Mouse (Mus musculus) embryo, embryonic 10 days (tissue): ENCODE data around the gene 1700029I15Rik.

ENCODE experiments used
- DNase-seq: peaks from one replicate; pipeline ENCODE4 v3.0.0-alpha.2; 2015; ENCODE audit warnings: low spot score

1700029I15Rik gene

GRCm38 (mm10) chr2:92381901-92382588, at the start of gene 1700029I15Rik:
Gene 1700029I15Rik, plus strand, starts transcription at chr2:92382538.
- DNase-seq: no peak

DNA sequence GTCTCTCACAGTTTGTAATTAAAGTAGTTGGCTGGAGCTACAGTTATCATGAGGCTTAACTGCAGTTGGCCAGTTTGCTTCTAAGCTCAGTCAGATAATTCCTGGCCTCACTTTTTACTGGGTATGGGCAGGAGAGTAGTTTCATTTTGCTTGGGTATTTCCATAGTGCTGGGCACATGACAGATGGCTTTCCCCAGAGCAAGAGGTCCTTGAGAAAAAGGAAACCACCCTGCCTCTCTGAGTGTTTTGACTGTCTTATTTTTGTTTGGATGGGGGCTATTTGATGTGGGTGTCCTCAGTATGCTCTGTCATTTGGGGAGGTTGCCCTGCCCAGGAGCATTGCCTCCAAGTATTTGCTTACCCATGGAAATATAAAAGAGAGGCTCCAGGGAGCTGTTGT, 39.9 kb upstream of the 1700029I15Rik start:
- no peak for DNase-seq

- no peak for DNase-seq
Measured at GRCm38 (mm10) chr2:92347191-92347590, 35.1 kb upstream of the 1700029I15Rik start.

GRCm38 (mm10) chr2:92349589-92350425, 32.5 kb upstream of the 1700029I15Rik start:
- peak; percentile 72 for DNase-seq

DNA sequence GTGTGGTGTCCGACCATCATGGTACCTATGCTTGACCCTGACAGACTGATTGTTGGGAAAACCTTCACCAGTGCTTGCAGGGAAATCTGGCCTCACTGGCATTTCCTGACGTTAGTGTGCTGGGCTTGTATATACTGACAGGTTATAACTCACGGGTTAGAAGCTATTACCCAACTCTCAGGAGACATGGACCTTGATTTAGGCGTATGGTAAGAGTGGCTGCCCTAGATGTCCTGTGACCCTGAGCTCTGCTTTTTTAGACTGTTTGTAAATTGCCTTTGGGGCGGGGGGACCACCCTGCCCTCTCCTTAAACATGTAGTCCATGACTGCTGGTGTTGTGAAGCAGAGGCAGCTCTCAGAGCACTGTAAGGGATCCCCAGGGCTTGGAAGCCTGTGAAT, 31.7 kb upstream of the 1700029I15Rik start:
- no peak for DNase-seq

DNA sequence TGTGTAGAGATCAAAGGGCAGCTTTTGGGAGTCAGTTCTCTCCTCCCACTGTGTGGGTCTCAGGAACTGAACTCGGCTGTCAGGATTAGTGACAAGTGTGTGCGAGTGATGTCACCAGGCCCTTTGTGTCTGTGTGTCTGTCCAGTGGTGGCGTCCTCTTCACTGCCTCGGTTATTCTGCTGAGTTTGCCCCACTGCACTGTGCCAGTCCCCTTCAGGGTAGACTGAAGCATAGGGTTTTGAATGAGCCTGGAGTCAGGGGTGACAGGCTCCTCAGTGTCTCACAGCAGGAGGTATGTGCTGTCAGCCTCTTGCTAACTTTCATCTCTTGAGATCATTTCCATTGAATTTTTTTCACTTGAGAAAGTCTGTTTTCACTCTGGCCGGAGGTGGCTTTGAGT, 28.9 kb upstream of the 1700029I15Rik start:
- DNase-seq: no peak

GRCm38 (mm10) chr2:92354224-92354623, 28.1 kb upstream of the 1700029I15Rik start:
- DNase-seq: no peak

GRCm38 (mm10) chr2:92359301-92359700, 23.0 kb upstream of the 1700029I15Rik start:
- no peak for DNase-seq

DNA sequence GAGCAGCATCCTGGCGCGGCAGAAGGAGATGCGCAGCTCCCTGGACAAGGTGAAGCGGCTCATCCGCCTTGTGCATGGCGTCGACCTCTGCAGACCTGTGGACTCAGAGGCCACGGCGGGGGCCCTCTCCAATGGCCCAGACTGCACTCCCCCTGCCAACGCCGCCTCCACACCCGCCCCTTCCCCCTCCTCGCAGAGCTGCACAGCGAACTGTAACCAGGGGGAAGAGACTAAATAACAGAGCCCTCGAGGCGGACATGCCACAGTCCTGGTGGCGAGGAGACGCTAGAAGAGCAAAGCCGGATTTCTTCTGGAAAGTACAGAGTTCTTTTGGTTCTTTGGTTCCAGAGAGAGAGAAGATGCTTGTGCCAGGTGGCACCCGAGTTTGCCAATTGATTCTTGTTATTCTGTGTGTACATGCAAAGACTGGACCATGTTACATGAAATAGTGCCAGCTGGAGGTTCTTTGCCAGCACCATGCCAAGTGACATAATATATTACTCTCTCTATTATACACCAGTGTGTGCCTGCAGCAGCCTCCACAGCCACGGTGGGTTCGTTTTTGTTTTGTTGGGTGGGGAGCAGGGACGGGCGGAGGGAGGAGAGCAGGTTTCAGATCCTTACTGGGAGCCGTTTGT, 22.0 kb upstream of the 1700029I15Rik start:
- DNase-seq: no peak

GRCm38 (mm10) chr2:92360893-92361292, 21.4 kb upstream of the 1700029I15Rik start:
- no peak for DNase-seq

- no peak for DNase-seq
Measured at GRCm38 (mm10) chr2:92361795-92362194, 20.5 kb upstream of the 1700029I15Rik start.

DNA sequence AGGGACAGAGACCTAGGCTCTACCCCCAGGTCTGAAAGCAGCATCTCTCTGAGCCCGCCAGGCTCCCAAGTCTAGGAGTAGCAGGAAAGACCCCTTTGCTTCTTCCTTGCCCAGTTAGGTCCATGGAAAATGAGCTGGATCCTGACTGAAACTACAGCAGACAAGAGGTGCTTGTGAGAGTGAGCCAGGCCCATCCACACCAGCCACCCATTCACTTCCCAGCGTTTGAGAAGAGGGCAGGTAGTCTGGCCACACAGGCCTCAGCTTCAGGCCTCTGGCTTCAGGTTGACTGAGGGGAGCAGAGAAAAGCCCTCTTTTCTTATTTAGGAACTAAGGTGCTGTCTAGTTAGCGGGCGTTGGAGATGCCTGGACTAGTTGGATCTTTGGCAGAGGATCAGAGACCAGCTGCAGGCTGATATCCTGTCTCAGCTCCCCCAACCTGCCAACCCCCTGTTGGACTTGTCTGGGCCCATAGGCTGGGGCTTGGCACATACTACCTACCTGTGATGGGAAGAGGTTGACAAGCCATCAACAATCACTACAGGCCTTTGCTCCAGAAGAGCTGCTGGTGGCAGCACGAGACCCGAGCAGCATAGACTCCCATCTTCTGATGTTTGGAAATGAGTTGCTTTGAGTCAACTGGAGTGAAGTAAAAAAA, 19.6 kb upstream of the 1700029I15Rik start:
- DNase-seq: no peak

DNA sequence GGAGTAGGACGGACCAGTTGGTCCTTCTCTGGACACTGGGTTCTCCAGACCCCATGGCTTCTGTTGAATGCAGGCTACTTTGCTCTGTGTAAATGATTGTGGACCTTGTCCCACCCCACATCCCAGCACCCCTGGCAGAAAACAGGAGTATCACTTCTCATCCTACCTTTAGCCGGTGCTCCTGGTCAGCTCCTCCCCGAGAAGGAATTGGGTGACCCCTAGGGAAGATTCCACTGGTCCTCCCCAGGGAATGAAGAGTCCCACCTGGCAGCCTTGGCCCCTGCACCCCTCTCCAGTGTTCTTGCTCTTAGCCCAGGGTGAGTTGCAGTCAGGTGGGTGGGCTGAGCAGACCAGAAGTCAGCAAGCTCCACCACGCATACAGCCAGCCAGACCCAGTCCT, 18.3 kb upstream of the 1700029I15Rik start:
- no peak for DNase-seq

DNA sequence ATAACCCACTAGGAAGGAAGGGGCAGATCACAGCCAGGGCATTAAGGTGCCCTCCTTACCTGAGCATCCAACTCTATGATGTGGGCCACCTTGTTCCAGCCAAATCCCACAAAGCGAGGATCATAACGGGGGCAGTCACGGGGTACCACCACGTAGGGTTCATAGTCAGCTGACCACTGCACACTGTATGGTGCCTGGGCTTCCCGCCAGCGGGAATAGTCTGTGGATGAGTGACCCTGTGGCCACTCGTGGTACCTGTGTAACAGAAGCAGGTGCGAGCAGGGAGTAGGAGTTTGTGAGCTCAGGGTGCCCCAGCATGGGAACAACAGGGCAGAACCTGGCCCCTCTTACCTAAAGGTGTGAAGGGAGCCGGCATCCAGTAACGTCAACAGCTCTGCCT, 16.8 kb upstream of the 1700029I15Rik start:
- no peak for DNase-seq

GRCm38 (mm10) chr2:92367383-92368029, 14.8 kb upstream of the 1700029I15Rik start:
- DNase-seq: no peak

DNA sequence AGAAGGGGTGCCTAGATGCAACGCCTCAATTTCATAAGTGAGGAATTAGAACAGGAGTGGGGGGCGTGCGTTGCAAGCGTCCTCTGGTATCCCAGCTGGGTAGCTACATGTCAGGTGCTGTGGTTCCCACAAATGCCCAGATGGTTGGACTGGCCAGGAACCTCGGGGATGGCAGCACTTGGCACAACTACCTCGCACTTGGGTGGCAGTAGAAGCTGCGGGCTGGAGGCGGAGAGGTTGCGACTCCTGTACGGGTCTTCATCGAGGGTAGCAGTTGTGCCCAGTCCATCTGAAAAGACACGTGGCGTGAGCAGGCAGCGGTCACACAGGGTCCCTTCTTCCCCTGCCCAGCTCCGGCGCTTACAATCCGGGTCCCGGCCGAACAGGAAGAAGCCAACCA, 12.0 kb upstream of the 1700029I15Rik start:
- DNase-seq: peak; percentile 31

DNA sequence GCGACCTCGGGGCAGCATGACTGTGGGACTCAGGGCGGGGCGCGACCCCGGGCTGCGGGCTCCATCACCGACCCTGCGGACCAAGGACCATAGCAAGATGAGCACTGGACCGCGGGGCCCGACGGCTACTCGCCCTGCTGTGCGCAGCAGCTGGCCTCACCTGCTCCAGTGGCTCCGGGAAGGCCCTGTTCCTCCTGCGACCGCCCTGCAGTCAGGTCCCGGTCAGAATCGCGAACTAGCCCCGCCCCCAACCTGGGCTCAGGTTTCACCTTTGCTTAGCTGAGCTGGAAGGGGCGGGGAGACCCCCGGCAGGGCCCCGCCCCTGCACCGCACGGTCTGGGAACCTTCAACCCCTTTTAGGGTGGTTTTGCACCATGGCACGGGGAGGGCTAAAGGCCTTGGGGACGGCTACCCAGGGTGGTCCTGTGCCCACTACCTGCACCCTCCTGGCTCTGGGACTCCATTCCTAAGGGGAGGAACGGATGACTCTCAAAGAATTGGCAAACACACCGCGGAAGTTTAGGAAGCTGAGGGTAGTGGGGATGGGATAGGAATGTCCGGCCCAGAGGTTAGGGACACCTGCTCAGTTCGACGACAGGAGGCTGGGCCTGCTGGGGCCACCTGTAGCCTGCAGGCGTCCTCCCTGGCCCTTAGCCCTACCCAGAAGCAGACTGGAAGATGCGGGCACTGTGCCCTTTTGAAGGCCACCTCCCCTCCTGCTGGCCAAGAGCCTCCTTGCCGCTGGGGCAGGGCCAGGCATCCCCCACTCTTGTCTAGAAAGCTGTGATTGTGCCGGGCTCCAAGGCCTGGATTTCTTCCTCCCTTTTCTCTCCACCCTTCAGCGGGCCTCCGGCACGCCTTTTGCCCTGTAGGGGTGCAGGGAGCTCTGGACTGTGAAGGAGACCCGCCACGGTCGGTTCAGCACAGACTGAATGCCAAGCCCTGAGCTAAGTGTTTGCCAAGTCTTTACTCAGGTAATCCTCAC, 11.2 kb upstream of the 1700029I15Rik start:
- DNase-seq: peak; percentile 84

DNA sequence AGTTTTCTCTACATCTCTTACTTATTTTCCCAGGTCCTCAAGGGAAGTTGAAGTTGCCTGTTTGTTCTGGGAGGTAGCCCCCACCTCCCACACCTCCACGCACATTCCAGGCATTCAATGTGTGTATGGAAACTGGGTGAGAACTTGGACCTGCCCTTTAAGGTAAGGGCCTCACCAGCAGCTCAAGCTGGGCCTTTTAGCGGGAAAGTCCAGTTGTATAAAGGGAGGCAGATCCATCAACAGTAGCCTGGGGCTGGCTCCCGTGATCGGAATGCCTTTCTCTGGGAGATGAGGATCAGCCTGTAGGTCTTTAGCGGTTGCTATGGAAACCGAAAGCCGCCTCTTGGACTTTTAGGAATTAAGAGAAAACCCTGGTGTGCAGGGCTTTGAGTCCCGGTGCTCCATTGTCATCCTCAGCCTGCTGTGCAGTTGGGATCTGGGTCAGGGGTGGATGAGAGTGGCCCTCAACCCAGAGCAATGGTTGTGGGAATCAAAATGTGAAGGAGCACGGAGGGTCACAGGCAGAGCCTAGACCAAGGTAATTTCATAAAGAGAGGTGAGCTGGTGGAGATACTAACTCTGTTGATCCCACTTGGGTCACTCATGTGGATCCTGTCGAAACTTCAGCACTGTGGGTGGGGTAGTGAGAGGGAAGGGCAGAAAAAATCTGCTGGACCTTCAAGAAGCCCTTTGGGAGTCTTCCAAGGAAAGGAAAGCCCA, 10.2 kb upstream of the 1700029I15Rik start:
- DNase-seq: peak; percentile 78

- no peak for DNase-seq
Measured at GRCm38 (mm10) chr2:92372767-92373436, 9.4 kb upstream of the 1700029I15Rik start.
